Mouse (Mus musculus): ENCODE measurements around the gene Rimbp2.

DNA sequence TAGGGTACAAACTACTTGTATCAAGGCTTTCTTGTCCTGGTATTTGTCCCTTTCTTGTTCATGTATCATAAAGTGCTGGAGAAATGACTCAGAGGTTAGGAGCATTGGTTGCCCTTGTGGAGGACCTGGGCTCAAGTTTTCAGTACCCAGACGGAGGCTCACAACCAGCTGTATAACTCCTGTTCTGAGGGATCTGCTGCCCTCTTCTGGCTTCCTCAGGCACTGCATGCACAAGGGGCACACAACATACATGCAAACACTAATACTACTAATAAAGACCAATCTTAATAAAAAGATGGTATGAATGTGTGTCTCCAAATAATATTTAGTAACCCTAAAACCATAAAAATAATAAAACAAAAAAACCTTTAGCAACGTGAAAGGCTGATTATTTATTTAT lies 176.9 kb downstream of the Rimbp2 start:
- TF ChIP-seq CTCF (IDR thresholded peaks at IDR 0.05; ENCODE audit: extremely low read depth, insufficient read depth, insufficient read length, insufficient replicate concordance) (no peak), POLR2A (IDR thresholded peaks at IDR 0.05; ENCODE audit: low read depth, low read length) (no peak)

Data from spleen, adult 2 months (tissue).